Mouse (Mus musculus) C2C12 (cell line): Measurements from ENCODE around the gene 9230112D13Rik.

Experiments used
- CTCF ChIP-seq: IDR thresholded peaks from one replicate; pipeline ENCODE4 v1.5.1; 2011; ENCODE audit not compliant: control insufficient read depth, insufficient read depth, insufficient read length
- MAX ChIP-seq: IDR thresholded peaks from one replicate; pipeline ENCODE4 v1.6.1; 2011; ENCODE audit warnings: mild to moderate bottlenecking, control low read depth
- MYOG ChIP-seq: IDR thresholded peaks from one replicate; pipeline ENCODE4 v1.6.1; 2011; ENCODE audit not compliant: control insufficient read depth, insufficient read length; ENCODE audit errors: extremely low read depth

DNA sequence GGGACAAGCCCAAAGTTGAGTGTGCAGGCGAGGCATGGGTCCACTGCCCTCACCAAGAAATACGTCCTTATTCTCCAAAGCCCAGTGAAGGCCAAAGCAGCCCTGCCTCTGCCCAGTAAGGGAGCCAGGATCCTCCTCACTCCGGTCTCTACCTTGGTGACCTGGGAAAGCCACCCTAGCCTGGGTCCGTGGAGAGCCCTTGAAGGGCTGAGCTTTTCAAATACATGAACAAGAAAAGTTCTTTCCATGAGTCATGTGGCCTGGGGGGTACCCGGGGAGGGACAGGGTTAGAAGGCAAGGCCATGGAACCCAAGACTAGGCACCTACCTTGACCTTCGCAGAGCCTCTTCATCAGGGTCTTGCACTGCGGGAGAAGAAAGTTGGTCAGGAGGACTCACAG is 43.9 kb upstream of the 9230112D13Rik start:
- no peak for TF ChIP-seq CTCF
- no peak for TF ChIP-seq MAX
- TF ChIP-seq MYOG: no peak
